Mouse (Mus musculus) liver, postnatal 0 days (tissue): Measurements from ENCODE around the gene Gm49711.

Experiments
- CTCF ChIP-seq: sonication (generic); IDR thresholded peaks from 2 replicates; pipeline ENCODE4 v1.5.1; 2016; ENCODE audit warnings: antibody characterized with exemption, low read depth
- EP300 ChIP-seq: IDR thresholded peaks from 2 replicates; pipeline ENCODE4 v1.6.1; 2016; ENCODE audit warnings: antibody characterized with exemption, low read depth, mild to moderate bottlenecking

DNA sequence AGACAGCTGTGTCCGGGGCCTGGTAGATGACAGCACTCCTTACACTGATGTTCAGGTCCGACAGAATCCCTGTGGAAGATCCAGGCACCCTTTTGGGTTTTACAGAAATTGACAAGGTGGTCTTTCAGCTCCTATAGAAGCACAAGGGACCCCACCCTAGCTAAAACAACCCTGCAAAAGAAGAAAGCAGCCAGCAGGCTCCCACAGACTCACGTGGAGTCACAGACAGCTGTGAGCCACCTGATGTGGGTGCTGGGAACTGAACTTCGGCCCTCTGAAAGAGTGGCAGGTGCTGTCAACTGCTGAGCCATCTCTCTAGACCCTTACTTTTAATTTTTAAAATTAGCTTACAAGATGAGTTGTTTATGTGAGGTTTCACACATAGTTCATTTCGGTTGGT is 23.4 kb upstream of the Gm49711 start:
- no peak for TF ChIP-seq EP300
- TF ChIP-seq CTCF: no peak
